Mouse (Mus musculus): ENCODE measurements at regions not wholly inside any gene's neighbourhood (a gene's known extent, or its start where the extent isn't known, plus 50 kb on each side); places are given as distances from the start of the nearest gene placed in this dataset.

- peak; percentile 7 for DNase-seq (ENCODE audit: extremely low spot score, low spot score)
- no peaks in the 10 kb centered on the region for H3K27me3 ChIP-seq (ENCODE audit: poor library complexity, severe bottlenecking)
- H3K36me3 ChIP-seq (replicated peaks) = no peaks in the 10 kb centered on the region
- no peak overlapping the region for H3K27ac ChIP-seq
- 95% methylated on average over 4 of the region's 4 CpGs for WGBS
- no peaks in the 10 kb centered on the region for H3K9me3 ChIP-seq
- H3K4me1 ChIP-seq = peaks cover 8% of the 10 kb centered on the region
- H3K4me3 ChIP-seq = no peak overlapping the region
Measured at GRCm38 (mm10) chr11:45635896-45636295, 216.0 kb upstream of the Clint1 start.

- Histone ChIP-seq H3K4me3 (no peak overlapping the region), H3K9me3 (no peaks in the 10 kb centered on the region), H3K27ac (peak overlapping the region; percentile 15; the same call in 1 of the 2 replicates), H3K36me3 (replicated peaks) (no peaks in the 10 kb centered on the region), H3K4me1 (peaks cover 14% of the 10 kb centered on the region), H3K27me3 (ENCODE audit: poor library complexity, severe bottlenecking) (no peaks in the 10 kb centered on the region)
- 83% methylated on average over 6 of the region's 6 CpGs for WGBS
- DNase-seq (ENCODE audit: extremely low spot score, low spot score) = no peak
Measured at GRCm38 (mm10) chr11:45639236-45639635, 212.6 kb upstream of the Clint1 start.

- Histone ChIP-seq H3K4me1 (peaks cover 15% of the 10 kb centered on the region), H3K27me3 (ENCODE audit: poor library complexity, severe bottlenecking) (no peaks in the 10 kb centered on the region), H3K36me3 (replicated peaks) (no peaks in the 10 kb centered on the region), H3K9me3 (no peaks in the 10 kb centered on the region), H3K27ac (no peak overlapping the region), H3K4me3 (no peak overlapping the region)
- WGBS = 89% methylated on average over 9 of the region's 9 CpGs
- no peak for DNase-seq (ENCODE audit: extremely low spot score, low spot score)
Measured at GRCm38 (mm10) chr11:45642142-45642756, 209.6 kb upstream of the Clint1 start.

GRCm38 (mm10) chr11:45643629-45644325, 208.1 kb upstream of the Clint1 start:
- Histone ChIP-seq H3K9me3 (no peaks in the 10 kb centered on the region), H3K36me3 (replicated peaks) (no peaks in the 10 kb centered on the region), H3K27me3 (ENCODE audit: poor library complexity, severe bottlenecking) (no peaks in the 10 kb centered on the region), H3K27ac (no peak overlapping the region), H3K4me3 (no peak overlapping the region), H3K4me1 (peaks cover 7% of the 10 kb centered on the region; the same call in 1 of the 2 replicates)
- no peak for DNase-seq (ENCODE audit: extremely low spot score, low spot score)
- 76% methylated on average over 12 of the region's 12 CpGs for WGBS

GRCm38 (mm10) chr11:45645815-45646214, 206.0 kb upstream of the Clint1 start:
- no peak overlapping the region for H3K4me3 ChIP-seq
- H3K36me3 ChIP-seq (replicated peaks) = no peaks in the 10 kb centered on the region
- H3K27ac ChIP-seq = no peak overlapping the region
- H3K9me3 ChIP-seq = no peaks in the 10 kb centered on the region
- WGBS = 78% methylated on average over 3 of the region's 3 CpGs
- no peaks in the 10 kb centered on the region for H3K27me3 ChIP-seq (ENCODE audit: poor library complexity, severe bottlenecking)
- H3K4me1 ChIP-seq = peaks cover 7% of the 10 kb centered on the region; the same call in 1 of the 2 replicates
- DNase-seq (ENCODE audit: extremely low spot score, low spot score) = no peak

- peaks cover 7% of the 10 kb centered on the region; the same call in 1 of the 2 replicates for H3K4me1 ChIP-seq
- no peaks in the 10 kb centered on the region for H3K9me3 ChIP-seq
- no peaks in the 10 kb centered on the region for H3K27me3 ChIP-seq (ENCODE audit: poor library complexity, severe bottlenecking)
- no peak for DNase-seq (ENCODE audit: extremely low spot score, low spot score)
- no peak overlapping the region for H3K4me3 ChIP-seq
- WGBS = 67% methylated on average over 3 of the region's 3 CpGs
- H3K36me3 ChIP-seq (replicated peaks) = no peaks in the 10 kb centered on the region
- no peak overlapping the region for H3K27ac ChIP-seq
Measured at GRCm38 (mm10) chr11:45647888-45648287, 204.0 kb upstream of the Clint1 start.

- peaks cover 7% of the 10 kb centered on the region; the same call in 1 of the 2 replicates for H3K4me1 ChIP-seq
- H3K4me3 ChIP-seq = no peak overlapping the region
- H3K36me3 ChIP-seq (replicated peaks) = no peaks in the 10 kb centered on the region
- H3K27me3 ChIP-seq (ENCODE audit: poor library complexity, severe bottlenecking) = no peaks in the 10 kb centered on the region
- no peak for DNase-seq (ENCODE audit: extremely low spot score, low spot score)
- 93% methylated on average over 4 of the region's 4 CpGs for WGBS
- H3K9me3 ChIP-seq = no peaks in the 10 kb centered on the region
- H3K27ac ChIP-seq = no peak overlapping the region
Measured at GRCm38 (mm10) chr11:45656260-45656659, 195.6 kb upstream of the Clint1 start.

- Histone ChIP-seq H3K9me3 (no peaks in the 10 kb centered on the region), H3K36me3 (replicated peaks) (no peaks in the 10 kb centered on the region), H3K27me3 (ENCODE audit: poor library complexity, severe bottlenecking) (no peaks in the 10 kb centered on the region), H3K4me1 (peaks cover 12% of the 10 kb centered on the region), H3K27ac (no peak overlapping the region), H3K4me3 (no peak overlapping the region)
- WGBS = 54% methylated on average over 8 of the region's 8 CpGs
- DNase-seq (ENCODE audit: extremely low spot score, low spot score) = no peak
Measured at GRCm38 (mm10) chr11:45670156-45670830, 181.6 kb upstream of the Clint1 start.

GRCm38 (mm10) chr11:45678666-45679292, 173.1 kb upstream of the Clint1 start:
- Histone ChIP-seq H3K27me3 (ENCODE audit: poor library complexity, severe bottlenecking) (no peaks in the 10 kb centered on the region), H3K9me3 (no peaks in the 10 kb centered on the region), H3K27ac (no peak overlapping the region), H3K4me3 (no peak overlapping the region), H3K4me1 (no peaks in the 10 kb centered on the region), H3K36me3 (replicated peaks) (no peaks in the 10 kb centered on the region)
- WGBS = 80% methylated on average over 11 of the region's 11 CpGs
- DNase-seq (ENCODE audit: extremely low spot score, low spot score) = peak; percentile 54

GRCm38 (mm10) chr11:45679293-45679673, 172.6 kb upstream of the Clint1 start:
- Histone ChIP-seq H3K27me3 (ENCODE audit: poor library complexity, severe bottlenecking) (no peaks in the 10 kb centered on the region), H3K4me1 (no peaks in the 10 kb centered on the region), H3K9me3 (no peaks in the 10 kb centered on the region), H3K36me3 (replicated peaks) (no peaks in the 10 kb centered on the region), H3K4me3 (no peak overlapping the region), H3K27ac (no peak overlapping the region)
- 90% methylated on average over 9 of the region's 9 CpGs for whole genome bisulfite sequencing
- no peak for DNase-seq (ENCODE audit: extremely low spot score, low spot score)

- no peaks in the 10 kb centered on the region for H3K4me1 ChIP-seq
- no peaks in the 10 kb centered on the region for H3K9me3 ChIP-seq
- no peak overlapping the region for H3K4me3 ChIP-seq
- WGBS = 95% methylated on average over 5 of the region's 5 CpGs
- no peaks in the 10 kb centered on the region for H3K36me3 ChIP-seq (replicated peaks)
- no peaks in the 10 kb centered on the region for H3K27me3 ChIP-seq (ENCODE audit: poor library complexity, severe bottlenecking)
- H3K27ac ChIP-seq = no peak overlapping the region
- no peak for DNase-seq (ENCODE audit: extremely low spot score, low spot score)
Measured at GRCm38 (mm10) chr11:45685571-45685970, 166.3 kb upstream of the Clint1 start.

GRCm38 (mm10) chr11:45693206-45693605, 158.6 kb upstream of the Clint1 start:
- no peak overlapping the region for H3K4me3 ChIP-seq
- WGBS = 60% methylated on average over 6 of the region's 6 CpGs
- no peaks in the 10 kb centered on the region for H3K9me3 ChIP-seq
- H3K36me3 ChIP-seq (replicated peaks) = no peaks in the 10 kb centered on the region
- no peak for DNase-seq (ENCODE audit: extremely low spot score, low spot score)
- H3K27ac ChIP-seq = no peak overlapping the region
- no peaks in the 10 kb centered on the region for H3K27me3 ChIP-seq (ENCODE audit: poor library complexity, severe bottlenecking)
- 0 out of 2 replicates have a peak, but pooled peaks cover 3% of the 10 kb centered on the region for H3K4me1 ChIP-seq

Measured in forebrain, embryonic 10.5 days (tissue).